Mouse (Mus musculus): ENCODE results near the gene Mettl7a3.
"Not testable (repeated sequence)": the region's sequence is repeated elsewhere in the genome, so short reads cannot be mapped to it uniquely, and the experiment has no call there.

Mettl7a3 gene

DNA sequence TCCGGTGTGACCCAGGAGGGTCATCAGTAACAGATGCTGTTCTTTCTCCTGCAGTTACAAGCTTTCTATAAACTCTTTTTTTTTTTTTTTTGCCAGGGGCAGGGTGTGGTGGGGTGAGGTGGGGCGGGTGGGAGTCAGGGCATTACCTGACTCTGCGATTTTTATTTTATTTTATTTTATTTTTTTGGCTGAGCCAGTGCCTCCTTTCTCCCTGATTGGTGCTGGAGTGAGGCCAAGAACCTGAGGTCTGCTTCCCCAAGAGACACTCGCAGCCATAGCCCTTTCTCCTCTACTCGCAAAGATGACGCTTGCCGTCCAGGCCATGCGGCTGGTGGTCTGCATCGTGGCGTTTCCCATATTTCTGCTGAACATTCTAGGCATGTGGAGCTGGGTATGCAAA is at the start of gene Mettl7a3:
TSS of gene Mettl7a3 (plus strand) at position 301 of the 400 bp plus-strand sequence.
- DNase-seq (ENCODE audit: low spot score in 2 of 2), result no peak

DNA sequence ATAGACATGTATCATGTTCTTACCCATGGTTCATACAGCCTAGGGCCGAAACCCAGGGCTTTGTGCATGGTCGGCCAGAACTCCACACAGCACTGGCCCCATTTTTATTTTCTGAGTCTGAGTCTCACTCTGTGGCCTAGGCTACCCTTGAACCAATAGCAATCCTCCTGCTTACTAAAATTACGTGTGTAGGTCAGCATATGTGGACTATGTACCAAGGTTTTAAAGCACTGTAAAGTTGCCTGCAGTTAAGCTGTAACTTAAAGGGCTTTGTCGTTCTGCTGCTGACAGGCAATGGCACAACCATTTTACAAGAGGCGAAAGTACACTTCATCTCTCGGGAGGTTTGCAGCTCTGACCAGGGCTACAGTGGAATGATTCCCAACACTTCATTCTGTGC is 45.7 kb upstream of the Mettl7a3 start:
- no peak for DNase-seq (ENCODE audit: low spot score in 2 of 2)

DNA sequence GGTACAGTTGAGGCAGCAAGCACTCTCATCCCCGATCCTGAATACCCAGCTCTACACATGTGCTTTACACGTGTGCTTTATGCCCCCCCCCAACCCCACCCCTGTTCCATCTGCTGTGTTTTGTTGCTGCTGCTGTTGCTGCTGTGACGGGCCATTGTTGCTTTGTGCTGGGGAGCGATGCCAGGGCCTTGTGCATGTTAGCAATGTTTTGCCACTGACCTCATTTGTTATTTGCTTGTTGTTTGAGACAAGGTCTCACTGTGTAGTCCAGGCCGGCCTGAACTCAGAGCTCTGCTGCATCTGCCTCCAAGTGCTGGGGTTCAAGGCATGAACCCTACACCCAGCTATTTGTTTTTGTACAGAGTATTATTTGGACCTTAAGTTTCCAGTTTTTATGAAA is 43.9 kb upstream of the Mettl7a3 start:
- DNase-seq (ENCODE audit: low spot score in 2 of 2), result peak in 1 of 2 experiments; percentile 39

DNA sequence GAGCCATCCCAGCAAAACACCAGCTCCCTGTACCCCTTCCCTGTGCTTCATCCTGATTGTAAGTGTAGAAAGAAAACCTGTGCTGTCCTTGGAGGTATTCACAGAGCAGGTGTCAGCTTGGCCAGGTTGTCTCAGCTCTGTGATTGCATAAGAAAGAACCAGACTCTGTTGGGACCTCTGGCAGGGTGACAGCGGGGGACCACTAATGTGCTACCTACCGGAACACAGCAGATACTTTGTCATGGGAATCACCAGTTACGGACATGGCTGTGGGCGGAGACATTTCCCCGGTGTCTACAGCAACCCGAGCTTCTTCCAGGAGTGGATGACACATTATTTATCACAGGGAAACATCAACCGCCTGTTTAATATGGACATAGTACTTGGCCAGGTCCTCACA is 42.4 kb upstream of the Mettl7a3 start:
- no peak for DNase-seq (ENCODE audit: low spot score in 2 of 2)

DNA sequence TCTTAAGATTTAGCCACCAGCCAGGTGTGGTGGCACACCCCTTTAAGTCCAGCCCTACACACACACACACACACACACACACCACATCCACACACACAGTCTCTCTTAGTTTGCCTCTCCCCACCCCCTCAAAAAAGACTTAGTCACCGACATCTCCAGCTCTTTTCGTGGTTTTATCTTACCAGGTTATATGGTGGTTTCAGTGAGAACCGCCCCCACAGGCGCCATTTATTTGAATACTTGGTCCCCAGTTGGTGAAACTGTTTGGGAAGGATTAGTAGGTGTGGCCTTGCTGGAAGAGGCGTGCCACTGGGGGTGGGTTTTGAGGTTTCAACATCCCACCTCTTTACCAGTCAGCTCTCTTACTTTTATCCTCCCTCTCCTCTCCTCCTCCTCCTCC is 36.9 kb upstream of the Mettl7a3 start:
- no peak for DNase-seq (ENCODE audit: low spot score in 2 of 2)

DNA sequence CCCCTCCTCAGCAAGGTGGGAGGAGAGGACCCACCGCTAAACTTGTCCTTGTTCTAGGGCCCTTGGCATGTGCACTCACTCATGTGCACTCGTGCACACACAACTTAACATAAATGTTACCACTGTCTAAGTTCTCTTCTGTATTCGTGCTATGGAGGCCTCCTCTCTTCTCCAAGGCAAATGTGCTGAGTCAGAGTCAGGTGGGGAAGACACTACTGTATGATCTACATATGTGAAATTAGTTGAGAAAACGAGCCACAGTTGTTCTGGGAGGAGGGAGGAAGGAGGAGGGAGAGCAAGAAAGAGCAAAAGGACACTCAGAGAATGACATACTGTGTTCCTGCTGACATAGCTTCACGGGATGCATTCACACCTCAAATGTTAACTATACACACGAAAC is 34.2 kb upstream of the Mettl7a3 start:
- no peak for DNase-seq (ENCODE audit: low spot score in 2 of 2)

DNA sequence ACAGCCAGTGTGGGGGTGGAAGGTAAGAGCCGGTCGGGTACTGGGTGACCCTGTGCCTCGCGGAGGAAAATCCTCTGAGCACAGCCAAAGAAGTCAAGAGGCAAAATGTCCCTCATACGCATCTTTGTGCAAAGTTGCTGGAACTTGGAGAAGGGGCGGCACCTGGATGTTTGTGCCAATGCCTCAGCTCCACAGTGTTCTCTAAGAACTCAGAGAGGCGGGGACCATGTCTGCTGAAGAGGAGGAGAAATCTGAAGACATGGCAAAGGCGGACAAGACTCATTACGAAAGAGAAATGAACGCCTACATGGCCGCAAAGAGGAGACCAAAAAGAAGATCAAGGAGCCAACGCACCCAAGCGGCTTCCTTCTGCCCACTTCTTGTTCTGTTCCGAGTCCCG is 33.2 kb upstream of the Mettl7a3 start:
- DNase-seq (ENCODE audit: low spot score in 2 of 2), result no peak

DNA sequence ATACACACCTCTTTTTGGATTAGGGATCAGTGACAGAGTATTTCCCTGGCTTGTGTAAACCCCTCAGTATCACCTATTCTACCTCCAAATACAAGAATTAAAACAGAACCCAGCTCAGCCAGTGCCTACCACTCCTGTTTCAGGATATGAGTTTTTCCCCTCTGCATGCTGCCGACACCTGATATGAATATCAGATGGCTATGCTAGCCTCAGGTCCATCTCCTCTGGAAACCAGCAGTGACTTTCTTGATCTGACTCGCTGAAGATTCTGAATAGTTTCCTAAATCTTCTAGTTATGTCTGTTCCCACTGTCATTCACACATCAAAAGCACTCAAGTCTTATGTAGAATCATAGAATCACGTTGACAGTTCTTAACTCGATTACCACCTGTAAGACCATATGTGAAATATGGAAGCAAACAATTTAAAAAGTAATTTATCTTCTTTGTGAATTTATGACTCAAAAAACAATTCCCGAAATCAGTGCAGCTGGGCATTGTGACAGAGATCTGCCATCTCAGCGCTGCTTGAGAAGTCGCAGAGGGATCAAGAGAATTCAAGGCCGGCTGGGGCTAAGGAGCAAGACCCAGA is 31.2 kb upstream of the Mettl7a3 start:
- DNase-seq (ENCODE audit: low spot score in 2 of 2), result no peak

DNA sequence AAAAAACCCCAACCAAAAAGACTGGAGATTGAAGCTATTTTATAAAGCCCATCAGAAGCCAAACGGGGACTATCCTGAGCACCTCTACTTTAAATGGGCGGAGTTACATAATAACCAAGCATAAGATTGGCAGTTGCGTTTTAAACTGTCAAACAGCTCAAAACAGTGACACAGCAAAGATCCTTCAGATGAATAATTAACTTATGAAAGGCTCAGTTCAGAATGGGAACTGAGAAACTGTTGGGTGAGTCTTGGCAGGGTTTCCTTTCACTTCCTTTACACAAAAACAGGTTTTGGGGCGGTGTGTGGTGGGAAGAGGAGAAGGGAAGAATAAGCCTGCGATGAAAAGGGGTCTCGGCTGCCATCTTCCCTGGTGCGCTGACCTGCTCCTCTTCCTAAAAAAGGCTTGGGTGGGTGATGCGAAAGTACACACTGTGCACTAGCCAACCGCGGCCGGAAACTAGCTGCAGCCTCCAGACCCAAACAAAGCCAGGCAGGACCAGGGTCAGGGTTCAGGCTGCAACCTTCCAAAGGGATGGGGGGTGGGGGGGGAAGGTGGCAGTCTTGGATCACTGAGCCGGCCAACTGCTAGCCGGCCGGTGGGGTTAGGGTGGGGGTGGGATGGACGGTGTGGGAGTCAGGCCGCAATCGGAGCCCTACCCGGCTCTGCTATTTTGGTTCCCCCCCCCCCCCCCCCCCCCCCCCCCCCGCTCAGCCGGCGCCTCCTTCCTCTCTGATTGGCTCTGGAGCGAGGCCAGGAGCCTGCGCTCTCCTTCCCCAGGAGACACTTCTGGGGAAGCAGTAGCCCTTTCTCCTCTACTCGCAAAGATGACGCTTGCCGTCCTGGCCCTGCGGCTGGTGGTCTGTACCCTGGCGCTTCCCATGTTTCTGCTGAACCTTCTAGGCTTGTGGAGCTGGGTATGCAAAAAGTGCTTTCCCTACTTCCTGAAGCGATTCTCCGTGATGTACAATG is 30.4 kb upstream of the Mettl7a3 start, which contains the start of gene Mettl7a1:
TSS of gene Mettl7a1 (plus strand) at position 122 of the 973 bp plus-strand sequence.
- peak; percentile 53 to 80 for DNase-seq (ENCODE audit: low spot score in 2 of 2)

DNA sequence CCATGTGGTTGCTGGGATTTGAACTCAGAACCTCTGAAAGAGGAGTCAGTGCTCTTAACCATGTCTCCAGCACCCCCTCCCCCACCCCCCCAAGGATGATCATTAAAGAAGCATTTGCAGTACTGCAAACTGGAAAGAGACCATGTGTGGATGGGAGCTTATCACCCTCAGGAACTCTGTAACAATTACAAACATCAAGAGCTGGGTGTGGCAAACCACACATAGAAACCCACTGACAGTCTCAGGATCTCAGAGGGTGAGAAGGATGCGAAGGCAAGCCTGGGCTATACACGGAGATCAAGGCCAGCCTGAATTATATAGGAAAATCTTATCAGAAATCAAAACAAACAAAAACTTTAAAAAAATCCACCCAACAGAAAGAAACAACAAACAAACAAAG is 28.5 kb upstream of the Mettl7a3 start:
- DNase-seq (ENCODE audit: low spot score in 2 of 2), result no peak

DNA sequence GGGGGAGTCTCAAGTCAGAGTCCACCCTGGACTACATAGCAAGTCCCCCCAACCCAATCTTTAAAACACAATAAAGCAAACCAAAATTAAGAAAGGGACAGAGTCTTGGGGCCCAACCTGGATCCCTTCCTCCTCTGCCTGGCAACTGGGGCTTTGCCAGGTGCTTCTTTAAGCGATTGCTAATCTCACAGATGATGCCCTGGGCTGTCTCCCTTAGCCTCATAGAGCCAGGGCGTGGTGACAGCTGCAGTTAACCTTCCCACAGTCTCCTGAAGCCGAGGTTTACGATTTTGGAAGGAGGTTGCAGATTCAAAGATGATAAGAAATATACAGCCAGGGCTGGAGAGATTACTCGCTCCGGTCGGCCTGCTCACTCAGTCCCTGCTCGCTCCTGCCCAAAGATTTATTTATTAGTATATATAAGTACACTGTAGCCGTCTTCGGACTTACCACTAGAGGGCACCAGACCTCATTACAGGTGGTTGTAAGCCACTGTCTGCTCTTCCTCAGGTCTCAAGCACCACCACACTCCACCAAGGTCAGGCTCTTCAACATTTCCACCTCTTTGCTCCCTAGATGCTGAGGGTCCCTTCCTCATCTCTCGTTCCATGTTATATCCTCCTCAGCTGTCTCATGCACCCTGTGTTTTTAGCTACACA is 27.2 kb upstream of the Mettl7a3 start:
- DNase-seq (ENCODE audit: low spot score in 2 of 2), result not testable (repeated sequence)

DNA sequence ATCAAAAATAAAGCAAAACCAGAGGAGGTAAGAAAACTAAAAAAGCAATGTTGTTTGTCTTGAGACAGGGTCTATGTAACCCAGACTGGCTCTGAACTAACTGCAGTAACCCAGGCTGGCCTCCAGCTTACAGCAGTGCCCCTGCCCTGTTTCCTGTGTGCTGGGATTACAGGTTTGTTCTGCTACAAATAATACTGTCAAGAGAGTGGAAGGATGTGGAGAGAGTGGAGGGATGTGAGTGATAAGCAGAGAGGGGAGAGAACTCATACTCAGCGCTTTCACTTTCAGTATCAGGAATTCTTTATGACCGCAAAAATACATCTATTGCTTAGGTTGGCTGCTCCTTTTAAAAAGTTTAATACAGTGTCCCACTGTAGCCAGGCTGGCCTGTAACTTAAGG is 22.4 kb upstream of the Mettl7a3 start:
- DNase-seq (ENCODE audit: low spot score in 2 of 2), result no peak

DNA sequence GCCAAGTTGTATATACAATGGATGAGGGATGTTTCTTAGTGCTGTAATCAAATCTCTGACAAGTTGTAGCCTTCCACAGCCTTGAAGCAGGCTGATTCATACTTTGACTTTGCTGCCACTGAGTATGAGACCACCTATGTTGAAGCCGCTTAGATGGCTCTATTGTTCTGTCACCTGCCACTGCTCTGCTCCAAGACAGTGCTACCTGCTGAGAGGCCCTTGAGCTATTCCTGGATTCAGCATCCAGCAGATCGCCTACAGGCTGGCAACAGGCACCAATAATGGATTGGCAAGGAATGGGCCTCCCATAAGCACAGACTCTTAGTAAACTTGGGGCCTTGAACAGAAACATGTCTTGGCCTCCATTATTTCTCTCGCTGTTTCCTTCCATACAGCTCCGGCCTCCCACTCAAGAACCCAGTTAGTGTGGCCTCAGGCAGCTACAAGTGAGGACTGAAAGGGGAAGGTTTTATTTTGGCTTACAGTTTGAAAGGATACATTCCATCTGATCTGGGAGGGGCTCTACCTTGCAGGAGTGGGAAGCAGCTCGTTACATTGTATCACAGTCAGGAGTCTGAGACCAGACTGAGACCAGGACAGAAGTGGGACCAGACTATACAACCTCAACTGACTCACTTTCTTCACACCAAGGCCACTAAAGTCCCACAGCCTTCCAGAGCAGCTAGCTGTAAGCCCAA is 20.1 kb upstream of the Mettl7a3 start:
- no peak for DNase-seq (ENCODE audit: low spot score in 2 of 2)

DNA sequence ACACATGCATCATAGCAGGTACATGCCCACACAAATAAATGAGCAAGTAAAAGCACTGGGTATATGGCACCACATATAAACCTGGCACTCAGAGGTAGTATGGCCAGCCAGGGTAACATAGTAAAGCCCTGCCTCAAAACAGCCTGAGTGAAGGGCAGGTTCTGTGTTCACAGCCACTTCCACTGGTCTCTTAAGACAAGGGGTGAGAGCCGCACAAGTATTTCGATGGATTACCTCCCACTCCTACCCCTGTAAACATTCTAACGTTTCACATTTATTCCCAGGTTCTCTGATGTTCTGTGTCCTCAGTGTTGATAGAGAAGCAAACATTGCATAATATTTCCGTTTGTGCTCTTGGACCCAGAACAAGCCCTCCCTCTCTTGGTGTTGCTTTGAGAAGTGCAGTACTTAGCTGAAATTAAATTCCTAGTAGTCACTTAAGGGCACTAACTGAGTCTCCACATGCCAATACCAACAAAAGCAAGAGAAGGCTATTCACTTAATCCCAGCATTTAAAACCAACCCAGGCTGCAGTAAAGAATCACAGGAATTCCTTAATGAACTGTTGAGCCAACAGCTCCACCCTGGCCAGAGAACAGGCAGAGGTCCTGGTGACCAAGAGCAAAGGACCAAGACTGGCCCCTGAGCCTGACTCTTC is 16.6 kb upstream of the Mettl7a3 start:
- not testable (repeated sequence) for DNase-seq (ENCODE audit: low spot score in 2 of 2)

DNA sequence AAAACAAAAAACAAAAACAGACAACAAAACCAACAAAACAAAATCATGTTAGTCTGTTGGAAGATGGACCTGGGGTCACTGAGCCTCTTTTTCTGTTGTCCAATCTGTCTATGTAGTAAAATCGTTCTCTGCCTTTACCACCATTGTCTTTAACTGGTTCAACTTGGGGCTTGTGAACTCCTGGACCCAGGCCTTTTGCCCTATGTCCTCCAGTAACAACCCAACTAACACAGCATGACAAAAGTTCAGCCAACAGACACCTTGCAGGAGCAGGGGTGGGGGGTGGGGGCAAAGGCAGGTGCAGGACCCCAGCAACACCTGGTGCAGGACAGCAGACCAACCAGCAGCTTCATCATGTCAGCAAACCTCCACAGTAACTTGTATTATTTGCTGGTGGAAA is 14.8 kb upstream of the Mettl7a3 start:
- DNase-seq (ENCODE audit: low spot score in 2 of 2), result no peak

DNA sequence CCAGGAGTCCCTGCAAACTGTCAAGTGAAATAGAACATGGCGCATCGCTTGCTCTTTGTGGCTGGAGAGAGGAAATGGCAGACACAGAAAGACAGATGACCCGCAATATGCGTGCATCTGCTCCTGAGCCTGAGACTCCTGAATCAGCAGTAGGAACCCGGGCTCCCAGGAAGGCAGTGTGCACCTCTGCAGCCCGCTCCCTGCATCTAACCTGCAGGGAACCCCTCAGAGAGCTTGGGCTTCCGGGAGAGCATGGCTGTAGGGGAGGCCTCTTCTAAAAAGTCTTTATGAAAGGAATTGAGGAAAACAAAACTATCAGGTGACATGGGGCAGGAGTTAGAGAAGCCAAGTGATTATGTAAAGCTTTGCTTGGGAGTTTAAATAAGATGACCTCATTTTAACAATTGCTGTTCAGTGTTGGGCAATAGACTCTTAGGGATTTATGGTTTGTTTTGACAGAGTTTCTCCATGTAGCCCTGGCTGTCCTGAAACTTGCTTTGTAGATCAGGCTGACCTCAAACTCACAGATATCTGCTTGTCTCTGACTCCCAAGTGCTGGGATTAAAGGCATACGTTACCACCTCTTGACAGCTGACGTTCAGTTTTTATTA is 14.3 kb upstream of the Mettl7a3 start:
- no peak for DNase-seq (ENCODE audit: low spot score in 2 of 2)

DNA sequence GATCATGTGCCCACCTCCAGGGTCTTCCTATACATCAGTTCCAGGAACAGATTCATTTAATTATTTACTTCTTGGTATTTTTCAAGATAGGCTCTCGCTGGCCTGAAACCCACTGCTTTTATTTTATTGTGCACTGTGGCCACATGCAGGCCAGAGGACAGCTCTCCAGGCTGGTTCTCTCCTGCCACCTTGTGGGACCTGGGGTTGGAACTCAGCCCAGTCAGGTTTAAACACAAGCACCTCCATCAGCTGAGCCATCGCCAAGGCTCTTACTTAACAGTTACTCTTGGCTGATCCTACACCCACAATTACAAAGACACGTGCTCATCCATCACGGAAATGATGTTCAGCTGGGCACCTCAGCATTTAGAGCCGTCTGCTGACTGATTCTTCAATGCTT is 13.6 kb upstream of the Mettl7a3 start:
- DNase-seq (ENCODE audit: low spot score in 2 of 2), result no peak

DNA sequence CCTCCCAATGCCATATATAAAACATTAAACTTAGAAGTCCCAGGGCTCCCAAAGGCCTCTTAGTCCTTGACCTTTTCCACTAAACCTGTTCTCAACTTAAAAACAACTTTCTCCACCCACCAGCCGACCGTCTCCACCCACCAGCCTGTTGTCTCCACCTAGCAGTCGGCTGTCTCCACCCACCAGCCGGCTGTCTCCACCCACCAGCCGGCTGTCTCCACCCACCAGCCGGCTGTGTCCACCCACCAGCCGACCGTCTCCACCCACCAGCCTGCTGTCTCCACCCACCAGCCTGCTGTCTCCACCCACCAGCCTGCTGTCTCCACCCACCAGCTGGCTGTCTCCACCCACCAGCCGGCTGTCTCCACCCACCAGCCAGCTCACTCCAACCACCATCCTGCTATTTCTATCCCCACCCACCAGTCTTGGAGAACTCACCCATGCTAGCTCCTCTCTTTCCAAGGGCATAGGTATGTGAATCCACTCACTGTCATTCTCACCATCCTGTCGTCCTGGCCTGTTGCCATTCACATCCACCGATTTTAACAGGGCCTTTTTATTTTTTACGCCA is 10.6 kb upstream of the Mettl7a3 start:
- peak in 1 of 2 experiments; percentile 33 for DNase-seq (ENCODE audit: low spot score in 2 of 2)

DNA sequence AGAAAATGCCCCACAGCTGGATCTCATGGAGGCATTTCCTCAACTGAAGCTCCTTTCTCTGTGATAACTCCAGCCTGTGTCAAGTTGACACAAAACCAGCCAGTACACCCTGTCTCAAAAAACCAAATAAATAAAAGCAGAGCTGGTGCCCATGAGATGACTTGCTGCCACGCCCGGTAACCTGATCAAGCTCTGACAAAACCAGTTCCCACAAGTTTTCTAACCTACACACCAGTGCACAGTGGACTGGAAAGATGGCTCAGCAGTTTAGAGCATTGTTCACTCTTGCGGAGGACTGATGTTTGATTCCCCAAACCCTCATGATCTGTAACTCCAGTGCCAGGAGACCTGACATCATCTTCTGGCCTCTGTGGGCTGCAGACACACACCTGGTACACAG is 9.5 kb upstream of the Mettl7a3 start:
- DNase-seq (ENCODE audit: low spot score in 2 of 2), result no peak

DNA sequence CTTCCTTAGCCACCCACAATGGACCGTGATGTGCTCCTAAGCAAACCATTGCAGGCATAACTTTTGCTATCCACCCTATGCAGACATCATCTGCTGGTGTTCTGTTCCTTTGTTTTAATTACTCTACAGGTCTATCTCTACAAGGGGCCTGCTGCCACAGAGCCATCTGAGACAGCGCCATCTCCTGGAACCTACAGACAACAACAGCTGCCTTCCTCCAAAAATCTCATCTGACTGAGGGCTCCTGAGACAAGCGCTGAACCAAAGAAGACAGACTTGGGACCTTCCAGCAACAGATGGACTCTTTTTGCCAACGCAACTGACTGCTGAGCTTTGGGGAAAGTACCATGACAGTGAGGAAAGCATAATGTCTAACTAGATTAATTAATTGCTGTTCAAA is 6.6 kb upstream of the Mettl7a3 start:
- not testable (repeated sequence) for DNase-seq (ENCODE audit: low spot score in 2 of 2)

DNA sequence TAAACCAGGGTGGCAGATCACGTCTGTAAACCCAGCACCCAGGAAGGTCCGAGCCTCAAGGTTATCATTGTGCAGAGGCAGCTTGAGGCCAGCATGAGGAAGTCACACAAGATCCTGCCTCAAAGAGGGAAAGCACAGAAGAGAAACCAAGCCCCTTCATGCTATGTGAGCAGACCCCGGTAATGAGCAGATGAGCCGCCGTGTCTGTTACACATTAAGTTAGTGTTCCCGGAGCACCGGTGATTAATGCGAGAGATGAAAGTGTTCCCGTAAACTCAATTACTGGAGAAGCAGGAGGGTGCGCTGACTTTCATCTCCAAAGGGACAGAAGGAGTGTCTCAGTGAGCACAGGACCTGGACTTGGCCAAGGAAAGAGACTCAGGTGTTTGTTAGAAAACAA is 5.4 kb upstream of the Mettl7a3 start:
- DNase-seq (ENCODE audit: low spot score in 2 of 2), result not testable (repeated sequence)

All from left cerebral cortex, adult 9 months (tissue).